Mouse (Mus musculus): ENCODE results near the gene Cbln3. TPM values are rescaled to one million over a fixed set of nuclear protein-coding genes. Genes with fewer than 3 reads are reported as not detected.

Cbln3 gene
- total RNA-seq, 2 experiments from 2014 or later: 0.42 TPM; not detected in 1

DNA sequence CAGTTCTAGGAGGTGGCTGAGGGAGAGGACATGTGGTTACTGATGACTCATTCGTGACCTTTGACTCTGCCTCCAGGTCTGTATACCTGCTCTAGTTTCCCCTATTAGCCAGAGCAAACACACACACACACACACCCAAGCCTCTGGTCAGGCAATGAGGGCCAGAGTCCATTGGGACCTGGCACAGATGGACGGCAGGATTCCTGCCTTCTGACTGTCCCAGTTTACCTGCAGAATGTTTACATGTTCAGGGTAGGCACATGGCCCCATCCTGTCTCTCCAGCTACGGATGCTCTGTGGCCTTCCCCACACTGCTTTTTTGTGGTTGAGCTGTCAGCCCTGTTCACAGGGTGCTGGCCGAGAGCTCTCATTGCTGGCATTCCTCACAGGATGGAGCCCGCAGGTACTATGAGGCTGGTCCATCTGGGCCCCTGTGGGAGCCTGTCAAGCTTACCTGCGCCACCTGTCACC lies 2.0 kb downstream of the Cbln3 start:
- ATAC-seq (replicated peaks; ENCODE audit: low FRiP score, poor library complexity, severe bottlenecking): no peak

- no peak for ATAC-seq (replicated peaks; ENCODE audit: low FRiP score, poor library complexity, severe bottlenecking)
Observed at GRCm38 (mm10) chr14:55880982-55881381, 3.2 kb downstream of the Cbln3 start.

DNA sequence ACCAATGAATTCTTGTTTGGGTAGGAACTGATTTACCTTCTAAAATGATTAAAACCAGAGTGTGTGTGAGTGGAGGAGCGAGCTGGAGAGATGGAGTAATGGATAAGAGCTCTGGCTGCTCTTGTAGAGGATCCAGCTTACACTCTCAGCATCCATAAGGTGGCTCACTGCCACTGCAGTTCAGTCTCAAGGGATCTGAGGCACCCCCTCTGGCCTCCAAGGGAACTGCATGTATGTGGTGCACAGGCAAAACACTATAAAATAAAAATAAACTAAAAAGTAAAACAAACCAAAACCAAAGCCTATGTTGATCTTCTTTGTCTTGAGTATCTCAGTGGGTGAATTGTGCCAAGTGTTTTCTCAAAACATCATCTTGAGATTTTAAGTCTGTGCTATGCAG lies 4.6 kb downstream of the Cbln3 start:
- no peak for ATAC-seq (replicated peaks; ENCODE audit: low FRiP score, poor library complexity, severe bottlenecking)

- ATAC-seq (replicated peaks; ENCODE audit: low FRiP score, poor library complexity, severe bottlenecking): no peak
Observed at GRCm38 (mm10) chr14:55878316-55878940, 5.8 kb downstream of the Cbln3 start.

DNA sequence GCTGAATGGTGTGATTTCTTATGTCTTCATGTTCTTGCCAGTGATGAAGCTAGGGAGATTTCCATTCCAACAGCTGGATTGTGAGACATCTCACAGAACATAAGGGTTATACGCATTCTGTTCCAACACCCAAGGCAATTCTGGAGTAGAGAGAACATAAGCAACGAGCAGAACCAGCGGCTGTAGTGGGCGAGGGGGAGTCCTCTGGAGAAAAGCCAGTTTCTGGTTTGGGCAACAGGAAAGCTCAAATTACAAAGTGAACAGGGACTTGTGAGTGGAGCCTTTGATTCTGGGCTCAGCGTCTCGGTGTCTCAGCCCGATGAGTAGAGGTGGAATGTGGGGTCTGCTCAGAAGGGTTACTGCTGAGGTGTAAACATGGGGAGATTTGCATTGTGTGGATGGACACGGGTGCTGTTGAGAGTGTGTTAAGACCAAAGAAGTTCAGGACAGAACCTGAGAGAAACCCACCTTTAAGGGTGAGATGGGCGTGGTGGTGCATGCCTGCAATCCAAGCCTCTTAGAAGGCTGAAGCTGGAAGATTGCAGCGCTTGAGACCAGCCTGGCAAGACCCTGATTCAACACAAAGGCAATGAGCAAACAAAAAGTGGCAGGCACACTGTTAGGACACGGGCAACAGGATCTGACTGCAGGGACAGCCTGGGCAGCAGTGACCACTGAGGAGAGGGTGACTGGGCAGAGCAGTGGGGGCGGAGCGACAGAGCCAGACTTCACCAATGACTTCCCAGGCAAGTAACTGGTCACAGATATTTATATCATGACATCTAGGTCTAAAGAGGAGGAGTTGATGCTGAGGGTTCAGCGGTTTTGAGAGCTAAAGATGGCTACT lies 6.5 kb downstream of the Cbln3 start:
- no peak for ATAC-seq (replicated peaks; ENCODE audit: low FRiP score, poor library complexity, severe bottlenecking)

DNA sequence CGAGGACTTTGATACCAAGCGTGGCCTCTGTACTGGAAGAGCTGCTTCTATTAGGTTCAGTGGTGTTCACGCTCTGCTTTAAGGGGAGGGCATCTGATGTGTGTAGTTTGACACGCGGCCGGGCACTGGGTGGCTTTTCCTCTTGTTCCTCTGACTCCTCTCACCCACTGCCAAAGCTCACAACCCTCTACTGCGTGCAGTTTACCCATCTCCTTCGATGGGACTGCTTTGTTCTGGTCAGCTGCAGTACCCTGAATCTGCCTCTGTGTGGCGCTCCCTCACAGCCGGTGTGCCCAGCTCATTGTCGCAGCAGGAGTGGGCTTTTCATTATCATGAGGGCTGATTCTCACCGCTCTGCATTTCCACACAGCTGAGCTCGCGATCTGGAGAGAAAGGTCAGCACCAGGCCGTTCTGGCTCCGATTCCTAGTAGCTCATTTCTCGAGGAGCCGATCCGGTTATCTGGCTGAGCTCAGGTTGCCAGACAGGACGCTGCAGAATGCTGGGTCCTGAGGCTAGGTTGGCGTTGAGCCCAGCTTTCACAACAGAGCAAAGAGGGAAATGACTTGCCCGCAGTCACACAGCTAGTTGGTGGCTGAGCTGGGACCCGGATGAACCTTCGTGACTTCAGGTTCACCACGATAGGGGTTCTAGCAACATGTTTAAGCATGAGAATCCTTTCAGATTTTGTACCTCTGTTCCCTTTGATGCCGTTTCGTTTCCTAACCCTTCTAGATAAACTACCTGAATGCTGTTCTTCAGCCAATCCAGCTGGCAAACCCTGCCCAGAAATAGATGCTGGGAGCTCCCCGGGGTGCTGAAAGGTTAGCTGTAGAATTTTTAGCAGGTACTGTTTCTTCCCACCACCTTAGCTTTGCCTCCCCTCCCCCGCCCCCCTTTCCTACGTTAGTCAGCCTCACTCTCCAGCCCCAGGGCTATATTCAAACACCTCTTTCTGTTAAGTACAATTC lies 10.2 kb downstream of the Cbln3 start:
- ATAC-seq (replicated peaks; ENCODE audit: low FRiP score, poor library complexity, severe bottlenecking): no peak

DNA sequence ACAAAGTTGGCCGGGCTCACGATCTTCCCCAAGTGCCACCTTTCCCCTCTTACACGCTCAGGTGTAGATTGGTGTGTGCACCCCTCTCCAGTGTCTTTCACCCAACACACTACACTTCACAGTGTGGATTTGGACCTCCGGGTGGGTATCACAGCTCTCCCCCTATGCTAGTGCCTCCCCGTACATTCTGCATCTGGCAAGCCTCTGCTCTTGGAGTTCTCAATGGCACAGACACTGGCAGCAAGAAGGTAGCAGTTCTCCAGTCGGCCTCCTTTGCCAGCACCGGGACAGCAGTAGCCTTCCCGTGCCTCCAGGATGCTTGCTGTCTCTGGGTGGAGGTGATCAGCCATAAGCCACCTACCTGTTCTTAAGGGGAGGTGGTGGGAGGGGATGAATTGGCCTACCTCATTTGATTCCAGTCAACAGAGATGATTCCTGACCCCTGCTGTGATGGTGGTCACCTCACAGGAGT lies 10.9 kb downstream of the Cbln3 start:
- no peak for ATAC-seq (replicated peaks; ENCODE audit: low FRiP score, poor library complexity, severe bottlenecking)

- ATAC-seq (replicated peaks; ENCODE audit: low FRiP score, poor library complexity, severe bottlenecking): no peak
Observed at GRCm38 (mm10) chr14:55872551-55872950, 11.6 kb downstream of the Cbln3 start.

- no peak for ATAC-seq (replicated peaks; ENCODE audit: low FRiP score, poor library complexity, severe bottlenecking)
Observed at GRCm38 (mm10) chr14:55872039-55872438, 12.2 kb downstream of the Cbln3 start.

DNA sequence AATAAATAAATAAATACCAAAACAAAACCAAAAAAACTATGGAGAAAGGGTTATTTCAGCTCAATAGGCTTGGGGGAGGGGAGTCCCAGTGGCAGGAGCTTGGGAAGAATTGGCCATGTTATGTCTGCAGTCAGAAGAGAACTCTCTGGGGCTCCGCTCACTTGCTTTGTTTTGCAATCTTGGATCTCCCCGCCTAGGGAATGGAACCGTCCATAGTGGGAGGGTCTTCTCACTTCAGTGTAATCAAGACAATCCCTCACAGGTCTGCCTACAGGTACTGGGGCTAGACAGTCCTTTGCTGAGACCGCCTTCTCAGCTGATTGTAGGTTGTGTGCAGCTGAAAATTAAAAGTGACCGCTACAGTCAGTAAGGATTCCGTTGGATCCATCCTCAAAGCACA lies 14.7 kb downstream of the Cbln3 start:
- no peak for ATAC-seq (replicated peaks; ENCODE audit: low FRiP score, poor library complexity, severe bottlenecking)

DNA sequence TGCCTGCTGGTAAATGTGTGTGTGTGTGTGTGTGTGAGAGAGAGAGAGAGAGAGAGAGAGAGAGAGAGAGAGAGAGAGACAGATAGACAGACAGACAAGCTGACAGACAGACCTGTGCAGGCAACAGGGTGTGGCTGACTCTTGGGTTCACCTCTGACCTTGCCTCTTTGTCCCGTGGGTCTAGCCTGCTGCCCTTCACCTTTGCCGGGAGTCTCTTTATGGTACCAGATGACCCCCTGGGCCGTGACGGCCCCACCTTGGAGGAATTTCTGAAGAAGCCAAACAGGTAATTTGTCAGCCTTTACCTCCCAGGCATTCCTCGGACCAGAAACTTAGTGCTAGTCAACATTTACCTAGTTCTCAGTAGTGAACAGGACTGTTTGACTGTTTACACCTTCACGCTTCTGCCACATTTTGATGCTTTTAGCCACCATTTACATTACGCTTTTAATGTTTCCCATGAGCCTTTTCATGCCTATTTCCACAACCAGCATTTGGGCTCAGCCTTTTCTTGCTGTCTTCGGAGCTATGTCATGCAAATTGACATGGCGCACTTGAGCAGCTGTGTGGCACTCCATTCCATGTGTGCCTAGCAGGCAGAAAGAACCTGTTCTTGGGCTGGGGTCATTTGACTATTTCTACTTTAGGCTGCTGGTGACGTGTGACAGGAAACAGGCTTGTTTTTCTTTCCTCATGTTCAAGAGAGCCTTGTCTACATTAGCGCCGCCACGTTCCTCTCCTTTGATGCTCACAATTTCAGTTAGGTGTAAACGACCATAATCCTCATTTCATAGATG lies 15.8 kb downstream of the Cbln3 start:
- no peak for ATAC-seq (replicated peaks; ENCODE audit: low FRiP score, poor library complexity, severe bottlenecking)

GRCm38 (mm10) chr14:55866962-55867361 lies 17.2 kb downstream of the Cbln3 start:
- no peak for ATAC-seq (replicated peaks; ENCODE audit: low FRiP score, poor library complexity, severe bottlenecking)

DNA sequence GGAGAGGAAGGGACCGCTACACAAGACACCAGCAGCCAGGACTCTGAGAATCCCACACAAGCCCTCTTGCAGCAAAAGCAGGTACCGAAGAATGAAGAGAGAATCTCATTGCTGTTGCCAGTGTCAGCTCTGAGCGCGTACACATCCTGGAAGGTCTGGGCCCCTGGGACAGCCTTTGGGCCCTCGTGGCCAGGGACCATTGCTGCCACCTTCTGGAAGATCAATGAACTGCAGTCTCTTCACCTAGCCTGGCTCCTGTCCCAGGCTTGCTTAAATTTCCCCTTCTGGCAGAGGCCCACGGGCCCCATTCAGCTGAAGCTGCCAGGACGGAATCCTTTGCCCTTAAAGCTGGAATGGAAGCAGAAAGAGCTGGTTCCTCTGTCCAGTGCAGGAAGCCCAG lies 20.4 kb downstream of the Cbln3 start:
- ATAC-seq (replicated peaks; ENCODE audit: low FRiP score, poor library complexity, severe bottlenecking): no peak

GRCm38 (mm10) chr14:55862970-55863369 lies 21.2 kb downstream of the Cbln3 start:
- ATAC-seq (replicated peaks; ENCODE audit: low FRiP score, poor library complexity, severe bottlenecking): no peak

GRCm38 (mm10) chr14:55862186-55862585 lies 22.0 kb downstream of the Cbln3 start:
- no peak for ATAC-seq (replicated peaks; ENCODE audit: low FRiP score, poor library complexity, severe bottlenecking)

- ATAC-seq (replicated peaks; ENCODE audit: low FRiP score, poor library complexity, severe bottlenecking): no peak
Observed at GRCm38 (mm10) chr14:55857588-55857987, 26.6 kb downstream of the Cbln3 start.

- ATAC-seq (replicated peaks; ENCODE audit: low FRiP score, poor library complexity, severe bottlenecking): no peak
Observed at GRCm38 (mm10) chr14:55855101-55855561, 29.1 kb downstream of the Cbln3 start.

GRCm38 (mm10) chr14:55854406-55855100 lies 29.6 kb downstream of the Cbln3 start:
- ATAC-seq (replicated peaks; ENCODE audit: low FRiP score, poor library complexity, severe bottlenecking): no peak

Data from erythroid progenitor cell, adult 5-6 weeks (primary cell).